Mouse (Mus musculus) leukemia stem cell, adult 10-12 weeks (primary cell): Measurements from ENCODE around the gene B3gnt5. TPM values are rescaled to one million over a fixed set of nuclear protein-coding genes. Genes with fewer than 3 reads are reported as not detected.

Experiments used
- polyA plus RNA-seq: library from polyadenylated mRNA; stranded (reverse); fragments of >175 nt; gene quantifications from 2 replicates; pipeline ENCODE4 v1.2.3, GENCODE M21; 2012; ENCODE audit warnings: low replicate concordance

The B3gnt5 gene
- 2.0 and 3.1 TPM in 2 replicates for polyA plus RNA-seq

DNA sequence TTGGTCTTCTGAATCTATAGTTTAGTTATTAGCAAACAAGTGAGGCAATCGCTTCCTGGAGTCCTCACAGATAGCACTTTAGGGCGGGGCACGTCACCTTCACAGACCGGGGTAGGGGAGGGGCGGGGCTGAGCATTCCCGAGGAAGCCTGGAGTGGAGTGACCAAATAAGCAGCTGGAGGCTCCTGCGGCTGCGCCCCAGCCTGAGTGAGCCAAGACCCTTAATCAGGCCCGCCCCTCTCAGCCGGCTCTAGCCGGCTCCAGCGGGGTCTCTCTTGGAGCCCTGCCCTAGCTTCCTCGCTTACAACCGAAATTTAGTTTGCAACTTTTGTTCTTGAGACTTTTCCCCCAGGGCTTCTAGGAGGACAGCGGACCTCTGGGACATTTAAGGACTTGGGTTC lies at the start of gene B3gnt5:
Gene B3gnt5 (plus strand): TSS at position 135 of the 400 bp plus-strand sequence.

Other genes starting within 250 kb of the B3gnt5 start
- 0.02 TPM in 1 of 2 replicates, not detected in the other for gene Olfr167, start 237.9 kb upstream of the B3gnt5 start, polyA plus RNA-seq
- gene Olfr168, start 224.7 kb upstream of the B3gnt5 start, polyA plus RNA-seq, result not detected in 2 replicates
- not detected in 2 replicates for gene Olfr169, start 188.4 kb upstream of the B3gnt5 start, polyA plus RNA-seq
- not detected in 2 replicates for gene Olfr170, start 148.3 kb upstream of the B3gnt5 start, polyA plus RNA-seq
- gene Olfr171, start 130.3 kb upstream of the B3gnt5 start, polyA plus RNA-seq, result not detected in 2 replicates
- gene Lamp3, start 53.8 kb upstream of the B3gnt5 start, polyA plus RNA-seq, result 0.05 and 0.07 TPM in 2 replicates
- 0.81 and 2.4 TPM in 2 replicates for gene Klhl6, start 222.8 kb downstream of the B3gnt5 start, polyA plus RNA-seq